Mouse (Mus musculus) liver, embryonic 12.5 days (tissue): ENCODE results near the gene Atxn7. TPM values are rescaled to one million over a fixed set of nuclear protein-coding genes. Genes with fewer than 3 reads are reported as not detected.

ENCODE experiments used
- ATAC-seq: fragments of 200-750 bp; cut with Nextera tagmentation; 2 replicates; pipeline ENCODE4 v1.8.0; 2017; ENCODE audit warnings: moderate number of reproducible peaks, mild to moderate bottlenecking, moderate library complexity
- H3K27ac ChIP-seq: fragments of 300-500 bp; sonication (generic); 2 replicates; pipeline ENCODE4 v1.5.1; 2016; ENCODE audit warnings: mild to moderate bottlenecking
- H3K27me3 ChIP-seq: fragments of 300-500 bp; sonication (generic); replicated peaks from 2 replicates; pipeline ENCODE4 v1.6.1; 2016; ENCODE audit warnings: mild to moderate bottlenecking, moderate library complexity
- H3K36me3 ChIP-seq: fragments of 300-500 bp; sonication (generic); 2 replicates; pipeline ENCODE4 v1.6.1; 2016; ENCODE audit warnings: mild to moderate bottlenecking, moderate library complexity
- H3K4me1 ChIP-seq: fragments of 300-500 bp; sonication (generic); 2 replicates; pipeline ENCODE4 v1.6.1; 2016
- H3K4me2 ChIP-seq: fragments of 300-500 bp; sonication (generic); 2 replicates; pipeline ENCODE4 v1.6.1; 2016; ENCODE audit warnings: mild to moderate bottlenecking, moderate library complexity
- H3K4me3 ChIP-seq: fragments of 300-500 bp; sonication (generic); 2 replicates; pipeline ENCODE4 v1.5.1; 2016; ENCODE audit warnings: mild to moderate bottlenecking, moderate library complexity
- H3K9ac ChIP-seq: fragments of 300-500 bp; sonication (generic); 2 replicates; pipeline ENCODE4 v1.6.1; 2016; ENCODE audit warnings: mild to moderate bottlenecking, moderate library complexity
- H3K9me3 ChIP-seq: fragments of 300-500 bp; sonication (generic); replicated peaks from 2 replicates; pipeline ENCODE4 v1.6.1; 2016; ENCODE audit warnings: mild to moderate bottlenecking, moderate library complexity
- WGBS: fragments of 180-500 bp; shearing (Covaris S2); methylation state at CpG from one replicate; pipeline ENCODE4 v1.1.7; 2016; ENCODE audit not compliant: insufficient replicate concordance; 5-methylcytosine and 5-hydroxymethylcytosine counted together
- polyA plus RNA-seq: library from polyadenylated mRNA; unstranded; fragments of >200 nt; fragmentation: Nextera tagmentation; extraction: Ambion mirVana; gene quantifications from 2 replicates; pipeline ENCODE4 v1.2.1, GENCODE M21; 2016

Atxn7 gene
- polyA plus RNA-seq, 1 experiment from 2014 or later = 2.5 TPM

- no peaks in the 10 kb centered on the region for H3K36me3 ChIP-seq
- no peaks in the 10 kb centered on the region for H3K27me3 ChIP-seq
- no peaks in the 10 kb centered on the region for H3K9me3 ChIP-seq
- no peak overlapping the region; the same call in 1 of the 2 replicates for H3K9ac ChIP-seq
- no peak overlapping the region for H3K27ac ChIP-seq
- H3K4me1 ChIP-seq = peaks cover 4% of the 10 kb centered on the region; the same call in 1 of the 2 replicates
- 53% methylated on average over 9 of the region's 9 CpGs for WGBS
- no peak overlapping the region for H3K4me2 ChIP-seq
- peak; percentile 35; the same call in 1 of the 2 replicates for ATAC-seq
- no peak overlapping the region for H3K4me3 ChIP-seq
Measured at GRCm38 (mm10) chr14:13995206-13996097, 34.2 kb downstream of the Atxn7 start.

- Histone ChIP-seq H3K9ac (no peak overlapping the region), H3K4me1 (no peaks in the 10 kb centered on the region), H3K27ac (no peak overlapping the region), H3K4me2 (no peak overlapping the region), H3K36me3 (no peaks in the 10 kb centered on the region), H3K27me3 (no peaks in the 10 kb centered on the region), H3K9me3 (no peaks in the 10 kb centered on the region), H3K4me3 (no peak overlapping the region)
- no peak for ATAC-seq
- 79% methylated on average over 7 of the region's 7 CpGs for WGBS
Measured at GRCm38 (mm10) chr14:14002771-14003170, 41.5 kb downstream of the Atxn7 start.

GRCm38 (mm10) chr14:14009712-14010111, 48.5 kb downstream of the Atxn7 start:
- Histone ChIP-seq H3K27me3 (no peaks in the 10 kb centered on the region), H3K4me3 (no peak overlapping the region), H3K4me1 (peaks cover 22% of the 10 kb centered on the region), H3K9me3 (no peaks in the 10 kb centered on the region), H3K27ac (no peak overlapping the region), H3K4me2 (no peak overlapping the region), H3K9ac (no peak overlapping the region), H3K36me3 (no peaks in the 10 kb centered on the region)
- 23% methylated on average over 6 of the region's 6 CpGs for WGBS
- no peak for ATAC-seq

GRCm38 (mm10) chr14:14012383-14013251, 51.4 kb downstream of the Atxn7 start:
- peak; percentile 89 for ATAC-seq

GRCm38 (mm10) chr14:14013252-14013711, 52.0 kb downstream of the Atxn7 start:
- peak overlapping the region; percentile 94 for H3K27ac ChIP-seq
- H3K4me3 ChIP-seq = peak overlapping the region; percentile 88
- peak overlapping the region; percentile 93 for H3K4me2 ChIP-seq
- H3K27me3 ChIP-seq = no peaks in the 10 kb centered on the region
- H3K4me1 ChIP-seq = peaks cover 22% of the 10 kb centered on the region
- no peaks in the 10 kb centered on the region for H3K9me3 ChIP-seq
- peaks cover 12% of the 10 kb centered on the region; the same call in 1 of the 2 replicates for H3K36me3 ChIP-seq
- under 1% methylated on average over 26 of the region's 27 CpGs for WGBS
- peak; percentile 63 for ATAC-seq
- H3K9ac ChIP-seq = peak overlapping the region; percentile 90

More at GRCm38 (mm10) chr14:14012383-14013251, 51.4 kb downstream of the Atxn7 start:
- Histone ChIP-seq H3K27ac (peak overlapping the region; percentile 94), H3K27me3 (no peaks in the 10 kb centered on the region), H3K4me2 (peak overlapping the region; percentile 93), H3K9ac (peak overlapping the region; percentile 90), H3K4me3 (peak overlapping the region; percentile 88), H3K36me3 (peaks cover 7% of the 10 kb centered on the region; the same call in 1 of the 2 replicates), H3K9me3 (no peaks in the 10 kb centered on the region), H3K4me1 (peaks cover 22% of the 10 kb centered on the region)
- under 1% methylated on average over 100 of the region's 116 CpGs for WGBS

- Histone ChIP-seq H3K9ac (no peak overlapping the region), H3K9me3 (no peaks in the 10 kb centered on the region), H3K4me3 (no peak overlapping the region), H3K4me2 (no peak overlapping the region), H3K36me3 (peaks cover 12% of the 10 kb centered on the region; the same call in 1 of the 2 replicates), H3K27ac (no peak overlapping the region), H3K4me1 (peaks cover 18% of the 10 kb centered on the region), H3K27me3 (no peaks in the 10 kb centered on the region)
- ATAC-seq = no peak
- WGBS = 80% methylated on average over 6 of the region's 6 CpGs
Measured at GRCm38 (mm10) chr14:14014636-14015375, 53.6 kb downstream of the Atxn7 start.

- WGBS = 81% methylated on average over 6 of the region's 6 CpGs
- 0 out of 2 replicates have a peak, but pooled peaks have one; percentile 46 for ATAC-seq
- no peaks in the 10 kb centered on the region for H3K4me1 ChIP-seq
- H3K4me3 ChIP-seq = no peak overlapping the region
- H3K4me2 ChIP-seq = no peak overlapping the region
- no peak overlapping the region for H3K9ac ChIP-seq
- H3K27ac ChIP-seq = no peak overlapping the region
- no peaks in the 10 kb centered on the region for H3K9me3 ChIP-seq
- H3K36me3 ChIP-seq = peaks cover 17% of the 10 kb centered on the region
- H3K27me3 ChIP-seq = no peaks in the 10 kb centered on the region
Measured at GRCm38 (mm10) chr14:14019155-14019894, 58.1 kb downstream of the Atxn7 start.

- WGBS = 86% methylated on average over 6 of the region's 6 CpGs
- no peak overlapping the region for H3K9ac ChIP-seq
- no peak for ATAC-seq
- no peak overlapping the region for H3K4me2 ChIP-seq
- H3K36me3 ChIP-seq = peaks cover 18% of the 10 kb centered on the region
- H3K27ac ChIP-seq = no peak overlapping the region
- H3K27me3 ChIP-seq = no peaks in the 10 kb centered on the region
- no peaks in the 10 kb centered on the region for H3K4me1 ChIP-seq
- H3K4me3 ChIP-seq = no peak overlapping the region
- H3K9me3 ChIP-seq = no peaks in the 10 kb centered on the region
Measured at GRCm38 (mm10) chr14:14021244-14021643, 60.0 kb downstream of the Atxn7 start.

- Histone ChIP-seq H3K4me3 (no peak overlapping the region), H3K4me1 (peaks cover 8% of the 10 kb centered on the region; the same call in 1 of the 2 replicates), H3K27ac (no peak overlapping the region), H3K4me2 (no peak overlapping the region), H3K36me3 (peaks cover 8% of the 10 kb centered on the region; the same call in 1 of the 2 replicates), H3K27me3 (no peaks in the 10 kb centered on the region), H3K9me3 (no peaks in the 10 kb centered on the region), H3K9ac (no peak overlapping the region)
- ATAC-seq = no peak
- 77% methylated on average over 8 of the region's 8 CpGs for WGBS
Measured at GRCm38 (mm10) chr14:14025870-14026269, 64.6 kb downstream of the Atxn7 start.

- Histone ChIP-seq H3K27me3 (no peaks in the 10 kb centered on the region), H3K4me3 (no peak overlapping the region), H3K4me1 (peaks cover 18% of the 10 kb centered on the region; the same call in 1 of the 2 replicates), H3K36me3 (peaks cover 17% of the 10 kb centered on the region), H3K27ac (no peak overlapping the region), H3K9me3 (no peaks in the 10 kb centered on the region), H3K4me2 (no peak overlapping the region), H3K9ac (no peak overlapping the region)
- peak; percentile 49; the same call in 1 of the 2 replicates for ATAC-seq
- WGBS = 47% methylated on average over 2 of the region's 2 CpGs
Measured at GRCm38 (mm10) chr14:14030621-14031020, 69.4 kb downstream of the Atxn7 start.
